Mouse (Mus musculus) heart, adult 18-20 months (tissue): Measurements from ENCODE around the gene Fbp1. TPM values are rescaled to one million over a fixed set of nuclear protein-coding genes. Genes with fewer than 3 reads are reported as not detected.

Experiments
- DNase-seq, 2 experiments: peaks; one replicate each; pipeline ENCODE4 v3.0.0; 2021 to 2022; ENCODE audit warnings: mixed read lengths in 1 of 2
- total RNA-seq, 2 experiments: library from RNA; stranded (reverse); gene quantifications; 2 replicates each; pipeline ENCODE4 v1.2.3; 2021

Gene Fbp1
- total RNA-seq, 2 experiments from 2014 or later, result 0.20 to 0.31 TPM

- DNase-seq, result no peak
These were observed 3.5 kb downstream of the Fbp1 start for GRCm38 (mm10) chr13:62884536-62884935.

- no peak for DNase-seq
These were observed 4.2 kb downstream of the Fbp1 start for GRCm38 (mm10) chr13:62883925-62884324.

- DNase-seq, result no peak
These were observed 4.6 kb downstream of the Fbp1 start for GRCm38 (mm10) chr13:62883436-62883835.

- no peak for DNase-seq
These were observed 5.2 kb downstream of the Fbp1 start for GRCm38 (mm10) chr13:62882856-62883255.

- DNase-seq, result no peak
These were observed 6.7 kb downstream of the Fbp1 start for GRCm38 (mm10) chr13:62881336-62881735.

GRCm38 (mm10) chr13:62879831-62880615 lies 8.1 kb downstream of the Fbp1 start:
- DNase-seq, result peak; percentile 13 to 38

GRCm38 (mm10) chr13:62879411-62879810 lies 8.7 kb downstream of the Fbp1 start:
- no peak for DNase-seq

- DNase-seq, result no peak
These were observed 10.8 kb downstream of the Fbp1 start for GRCm38 (mm10) chr13:62877247-62877646.

- no peak for DNase-seq
These were observed 12.0 kb downstream of the Fbp1 start for GRCm38 (mm10) chr13:62876111-62876510.

GRCm38 (mm10) chr13:62872252-62872651 lies 15.8 kb downstream of the Fbp1 start:
- DNase-seq, result no peak

- no peak for DNase-seq
These were observed 17.5 kb downstream of the Fbp1 start for GRCm38 (mm10) chr13:62870605-62871004.

GRCm38 (mm10) chr13:62866817-62867216 lies 21.3 kb downstream of the Fbp1 start:
- peak; percentile 7 to 11 for DNase-seq

- no peak for DNase-seq
These were observed 22.3 kb downstream of the Fbp1 start for GRCm38 (mm10) chr13:62865651-62866315.

GRCm38 (mm10) chr13:62863771-62864170 lies 24.3 kb downstream of the Fbp1 start:
- DNase-seq, result no peak

GRCm38 (mm10) chr13:62862875-62863274 lies 25.2 kb downstream of the Fbp1 start:
- no peak for DNase-seq

- no peak for DNase-seq
These were observed 28.0 kb downstream of the Fbp1 start for GRCm38 (mm10) chr13:62860068-62860467.

GRCm38 (mm10) chr13:62859251-62859650 lies 28.8 kb downstream of the Fbp1 start:
- peak; percentile 7 to 32 for DNase-seq

- peak; percentile 54 to 62 for DNase-seq
These were observed 29.9 kb downstream of the Fbp1 start, which contains the start of gene Fbp2 for GRCm38 (mm10) chr13:62857941-62858915. Gene Fbp2, minus strand, starts transcription at chr13:62858422.

- DNase-seq, result peak; percentile 60 to 67
These were observed 31.2 kb downstream of the Fbp1 start for GRCm38 (mm10) chr13:62856850-62857249.

- peak; percentile 76 to 85 for DNase-seq
These were observed 31.8 kb downstream of the Fbp1 start for GRCm38 (mm10) chr13:62856305-62856675.

- peak in 1 of 2 experiments; percentile 4 for DNase-seq
These were observed 32.4 kb downstream of the Fbp1 start for GRCm38 (mm10) chr13:62855396-62856304.
